Mouse (Mus musculus) CH12F3 (cell line): ENCODE data around the gene Sv2c.

Experiments used
- in situ Hi-C: fragments of 300-500 bp; cut with MboI; formaldehyde crosslinking; loops from 2 replicates; pipeline ENCODE4 v1.14.3; 2020; ENCODE audit warnings: low sequenced_read_pairs

The Sv2c gene

DNA sequence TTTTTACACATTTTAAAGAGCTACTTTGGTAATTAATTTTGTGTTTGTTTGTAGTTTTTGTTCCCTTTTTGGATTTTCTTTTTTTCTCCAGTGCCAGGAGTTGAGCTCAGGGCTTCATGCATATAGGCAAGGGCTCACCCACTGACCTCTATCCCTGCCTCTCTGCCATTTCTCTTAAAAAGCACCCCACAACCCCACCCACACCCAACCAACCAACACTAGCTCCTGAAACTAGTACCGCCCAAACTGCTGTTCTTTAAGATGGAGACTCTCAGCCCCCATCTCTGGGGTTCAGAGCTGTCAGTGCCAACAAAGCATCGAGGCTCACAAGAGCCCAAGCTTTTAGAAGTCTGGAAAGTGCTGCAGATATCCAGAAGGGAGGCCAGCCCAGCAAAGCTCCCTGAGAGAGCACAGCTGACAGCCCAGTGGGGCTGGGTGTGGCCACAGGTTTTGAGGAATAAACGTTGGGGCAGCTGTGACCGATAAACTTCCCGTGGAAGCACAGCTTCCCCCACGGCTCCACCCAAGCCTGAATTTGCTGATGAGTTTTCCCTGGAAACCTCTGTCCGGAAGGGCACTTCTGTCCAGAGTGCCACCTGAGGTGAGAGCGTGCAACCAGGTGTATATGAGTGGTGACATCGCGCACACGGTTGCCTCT, 181.8 kb downstream of the Sv2c start:
- in situ Hi-C loops = loop anchor here (25.0 kb wide), 1 partner anchor 388 kb away; no protein-coding TSS in a partner anchor

DNA sequence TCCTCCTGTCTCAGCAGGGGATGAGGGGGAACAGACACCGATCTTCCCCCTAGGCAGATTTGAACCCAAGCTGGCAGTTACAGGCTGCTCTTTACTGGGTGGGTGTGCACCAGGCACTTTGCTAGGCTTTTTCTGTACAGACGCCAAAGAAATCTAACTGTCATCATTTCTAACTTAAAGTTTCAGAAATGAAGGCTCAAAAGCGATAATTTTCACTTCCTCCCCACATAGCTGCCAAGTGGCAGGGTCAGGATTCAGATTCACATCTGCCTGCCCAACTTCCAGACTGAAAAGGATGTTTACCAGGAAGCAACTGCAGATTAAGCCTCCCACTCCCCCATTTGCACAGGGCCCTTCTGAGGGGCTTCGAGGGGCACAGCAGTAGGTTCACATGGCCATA, 183.0 kb downstream of the Sv2c start:
- in situ Hi-C loops = no loop called here

DNA sequence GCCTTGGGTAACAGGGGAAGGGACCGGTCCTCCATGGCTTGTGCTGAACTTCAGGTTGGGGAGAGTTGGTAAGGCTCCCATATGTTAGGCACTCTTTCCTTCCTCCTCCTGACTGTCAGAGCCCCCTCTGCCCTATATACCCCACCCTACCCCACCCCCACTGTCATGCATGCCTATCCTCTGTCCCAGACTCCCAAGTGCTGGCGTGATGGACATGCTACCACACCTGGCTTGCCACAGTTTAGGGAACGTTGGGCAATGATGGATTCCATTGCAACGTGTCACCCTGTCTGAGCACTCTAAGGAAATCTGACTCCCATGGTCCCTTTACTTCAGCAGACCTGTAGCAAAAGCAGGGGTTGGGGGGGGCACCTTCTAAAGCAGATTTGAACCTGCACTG, 183.6 kb downstream of the Sv2c start:
- in situ Hi-C loops = no loop called here

DNA sequence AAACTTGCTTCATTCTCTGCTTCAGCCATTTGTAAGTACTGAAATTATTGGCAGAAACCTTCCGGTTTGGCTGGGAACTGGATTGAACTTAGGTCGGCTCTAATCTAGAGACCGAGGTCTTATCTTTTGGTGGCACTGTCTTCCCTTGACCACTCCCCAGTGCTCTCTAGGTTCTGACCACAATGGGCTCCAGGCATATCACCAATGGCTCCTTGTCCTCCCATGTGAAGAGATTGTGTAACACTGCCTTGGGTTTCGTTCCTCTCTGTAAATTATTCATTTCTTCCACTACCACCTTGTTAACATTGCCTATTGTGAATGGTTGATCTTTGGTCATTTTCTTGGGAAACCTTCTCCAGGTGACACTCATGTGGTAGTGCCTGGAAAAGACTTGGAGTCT, 184.0 kb downstream of the Sv2c start:
- in situ Hi-C loops = no loop called here

DNA sequence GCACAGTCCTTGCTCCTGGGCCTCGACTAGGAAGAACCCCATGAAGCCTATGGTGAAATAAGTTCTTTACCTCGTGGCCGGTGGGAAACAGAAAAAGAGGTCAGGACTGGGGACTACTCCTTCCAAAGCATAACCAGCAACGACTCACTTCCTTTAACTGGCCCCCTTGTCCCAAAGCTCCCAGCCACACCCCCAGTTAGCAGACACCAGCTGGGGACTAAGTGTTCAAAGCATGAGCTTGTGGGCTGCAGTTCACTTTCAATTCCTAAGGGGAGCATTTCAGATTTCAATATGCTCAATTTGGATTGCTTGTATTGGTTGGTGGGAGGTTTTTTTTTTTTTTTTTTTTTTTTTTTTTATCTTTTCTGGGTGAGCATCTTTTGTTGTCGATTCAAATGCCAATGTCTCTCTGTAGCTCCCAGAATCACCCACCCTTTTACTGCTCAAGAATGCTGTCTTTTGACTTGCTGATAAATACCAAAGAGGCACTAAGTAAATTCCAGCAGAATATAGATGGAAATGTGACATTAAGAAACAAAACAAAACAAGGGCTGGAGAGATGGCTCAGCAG, 186.4 kb downstream of the Sv2c start:
- in situ Hi-C loops = no loop called here

DNA sequence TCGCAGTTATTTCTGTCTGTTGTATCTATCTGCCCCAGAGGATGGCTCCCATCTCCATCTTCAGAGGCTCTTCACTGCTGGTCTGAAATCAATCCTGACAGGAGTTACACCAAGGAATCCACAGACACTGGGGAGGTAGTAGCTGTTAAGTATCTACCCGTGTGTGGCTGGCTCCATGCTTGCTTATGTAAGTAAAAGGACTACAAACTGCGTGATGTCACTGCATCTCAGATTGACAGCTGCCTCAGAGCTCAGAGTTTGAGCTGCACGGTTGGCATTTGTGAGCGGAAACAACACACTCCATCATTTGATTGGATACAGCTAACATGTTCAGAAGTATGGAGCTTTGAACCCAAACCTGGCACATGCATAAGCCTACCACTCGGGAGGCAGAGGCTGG, 187.8 kb downstream of the Sv2c start:
- in situ Hi-C loops = no loop called here

DNA sequence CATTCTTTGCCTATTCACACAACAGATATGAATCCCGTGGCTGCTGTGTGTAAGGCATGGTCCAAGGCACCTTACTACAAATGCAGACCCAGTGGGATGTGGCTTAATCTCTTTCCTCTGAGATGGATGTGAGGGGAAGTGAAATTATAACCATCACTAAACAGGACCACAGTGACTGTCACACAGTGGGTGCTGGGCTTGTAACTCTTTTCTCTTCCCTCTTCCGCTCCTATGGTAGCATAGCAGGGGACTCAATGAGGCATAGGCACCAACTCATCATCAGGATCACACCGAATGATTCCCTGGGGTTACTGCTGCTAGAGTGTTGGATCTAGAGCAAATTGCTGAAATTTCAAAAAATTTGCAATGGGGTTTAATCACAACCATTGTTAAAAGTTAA, 188.5 kb downstream of the Sv2c start:
- in situ Hi-C loops = no loop called here

DNA sequence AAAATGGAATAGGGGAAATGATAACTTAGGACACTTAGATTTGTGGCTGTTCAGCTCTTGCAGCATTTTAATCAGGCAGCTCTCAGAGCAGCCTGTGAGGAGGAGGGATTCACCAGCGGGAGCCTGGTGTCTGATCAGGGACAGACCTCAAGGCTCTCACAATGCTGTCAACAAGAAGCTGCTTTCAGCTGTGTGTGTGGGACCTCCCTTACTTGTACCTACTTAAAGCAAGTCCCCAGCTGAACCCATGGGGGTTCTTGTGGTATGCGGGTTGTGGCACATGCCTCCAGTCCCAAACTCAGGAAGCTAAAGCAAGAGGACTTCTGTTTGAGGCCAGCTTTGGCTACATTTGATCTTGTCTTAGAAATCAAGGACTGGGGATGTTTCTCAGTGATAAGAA, 189.8 kb downstream of the Sv2c start:
- in situ Hi-C loops = no loop called here

DNA sequence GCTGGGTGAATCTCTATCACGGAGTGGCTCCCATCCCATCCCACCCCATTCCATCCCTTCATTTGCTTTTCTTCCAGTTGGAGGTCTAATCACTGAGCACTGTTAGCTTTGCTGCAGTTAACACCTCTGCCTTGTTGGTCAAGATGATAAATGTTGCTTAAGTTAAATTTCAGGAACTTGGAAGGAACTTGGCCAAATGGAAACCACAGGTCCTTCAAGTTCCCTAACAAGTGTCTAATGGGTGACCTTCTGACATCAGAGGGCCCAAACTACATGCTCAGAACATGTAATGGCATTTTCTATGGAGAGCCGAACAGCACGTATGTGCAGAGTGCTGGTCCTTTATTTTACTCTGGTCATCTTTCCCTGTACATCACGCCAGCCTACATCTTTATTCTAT, 190.5 kb downstream of the Sv2c start:
- in situ Hi-C loops = no loop called here

DNA sequence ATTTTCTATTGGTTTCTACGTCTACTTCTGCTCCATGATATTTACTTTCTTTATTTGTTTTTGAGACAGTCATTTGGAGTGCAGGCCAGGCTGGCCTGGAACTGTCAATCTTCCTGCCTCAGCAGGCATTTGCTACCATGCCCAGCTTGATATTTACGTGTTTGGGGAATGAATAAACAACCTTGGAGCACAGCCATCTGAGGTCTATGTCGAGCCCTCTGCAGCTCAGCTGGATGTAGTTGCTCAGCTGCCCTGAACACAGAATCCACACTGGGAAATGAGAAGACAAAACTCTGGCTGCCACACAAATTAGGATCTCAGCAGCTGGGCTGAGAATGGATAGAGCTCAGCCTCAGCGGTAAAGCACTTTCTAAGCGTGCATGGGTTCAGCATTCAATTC, 191.6 kb downstream of the Sv2c start:
- in situ Hi-C loops = no loop called here

DNA sequence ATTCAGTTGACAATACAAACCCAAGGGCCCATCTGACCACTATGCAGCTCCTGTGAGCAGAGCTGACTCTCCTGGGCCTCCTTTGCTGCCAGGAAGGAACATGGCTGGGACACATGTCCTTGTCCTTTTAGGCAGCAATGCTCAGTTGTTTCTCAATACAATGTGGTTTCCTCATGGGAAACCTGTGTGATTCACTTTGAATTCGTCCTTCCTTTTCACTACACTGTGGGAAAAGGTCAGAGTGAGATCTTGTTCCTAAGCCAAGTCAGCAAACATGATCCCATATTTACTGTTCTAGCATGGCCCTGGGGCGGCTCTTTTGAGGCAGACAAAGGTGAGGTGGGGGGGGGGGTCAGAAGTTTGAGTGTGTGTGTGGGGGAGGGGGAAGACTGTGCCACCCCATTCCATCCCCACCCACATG, 208.2 kb downstream of the Sv2c start:
- in situ Hi-C loops = no loop called here

DNA sequence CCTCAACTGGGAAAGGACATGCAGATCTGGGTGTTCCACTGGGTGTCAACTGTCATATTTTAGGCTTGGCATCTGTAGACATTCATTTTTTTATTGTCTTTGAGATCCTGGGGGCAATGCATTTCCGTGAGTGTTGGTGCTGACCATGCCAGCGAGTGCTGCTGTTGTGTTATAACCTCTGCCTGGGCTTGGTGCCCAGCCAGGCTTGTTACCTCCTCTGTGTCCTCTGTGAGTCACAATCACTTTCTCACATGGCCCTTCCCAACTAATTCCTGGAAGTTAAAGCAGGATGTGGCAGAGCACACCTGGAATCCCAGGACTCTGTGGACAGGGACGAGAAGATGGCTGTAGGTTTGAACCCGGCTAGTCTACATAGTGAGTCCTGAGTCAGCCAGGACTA, 209.8 kb downstream of the Sv2c start:
- in situ Hi-C loops = no loop called here

DNA sequence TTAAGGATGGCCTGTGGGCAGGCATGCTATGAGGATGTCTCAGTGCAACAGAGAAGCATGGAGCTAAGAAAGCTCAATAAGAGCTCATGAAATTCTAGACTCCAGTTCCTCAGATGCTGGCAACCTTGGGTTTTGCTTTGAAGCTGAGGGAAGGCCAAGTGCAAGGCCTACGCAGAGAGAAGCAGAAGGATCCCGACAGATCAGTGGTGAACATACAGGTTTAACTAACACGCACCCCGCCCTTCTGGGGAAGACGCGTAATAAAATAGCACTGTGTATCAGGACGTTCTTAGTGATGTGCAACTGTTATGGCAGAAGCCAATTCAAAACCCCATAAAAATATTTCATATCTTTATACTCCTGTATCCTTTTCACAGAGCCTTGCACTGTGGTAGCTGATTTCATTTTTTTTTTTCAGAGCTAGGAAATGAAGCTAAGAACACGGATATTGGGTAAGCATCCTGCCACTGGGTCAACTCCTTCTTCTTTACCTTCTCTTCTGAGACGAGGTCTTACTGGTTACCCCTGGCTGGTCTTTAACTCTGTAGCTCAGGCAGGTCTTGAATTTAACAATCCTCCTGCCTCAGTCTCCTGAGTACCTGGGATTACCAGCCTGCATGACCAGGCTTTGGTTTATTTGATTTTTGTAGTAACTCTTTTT, 213.6 kb downstream of the Sv2c start:
- in situ Hi-C loops = no loop called here

DNA sequence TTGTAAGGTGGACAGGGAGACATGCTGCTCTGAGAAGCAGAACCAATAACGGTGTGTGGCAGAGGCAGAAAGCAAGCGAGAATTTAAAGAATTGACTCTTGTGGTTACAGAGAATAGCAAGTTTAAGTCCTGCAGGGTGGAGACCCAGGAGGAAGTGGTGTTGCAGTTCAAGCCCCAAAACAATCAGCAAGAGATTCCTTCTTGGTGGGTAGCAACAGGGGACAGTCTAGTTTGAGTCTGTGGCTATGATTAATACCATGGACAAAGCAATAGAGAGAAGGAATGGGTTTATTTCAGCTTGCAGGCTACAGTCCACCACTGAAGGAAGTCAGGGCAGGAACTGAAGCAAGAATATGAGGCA, 219.4 kb downstream of the Sv2c start:
- in situ Hi-C loops = no loop called here

DNA sequence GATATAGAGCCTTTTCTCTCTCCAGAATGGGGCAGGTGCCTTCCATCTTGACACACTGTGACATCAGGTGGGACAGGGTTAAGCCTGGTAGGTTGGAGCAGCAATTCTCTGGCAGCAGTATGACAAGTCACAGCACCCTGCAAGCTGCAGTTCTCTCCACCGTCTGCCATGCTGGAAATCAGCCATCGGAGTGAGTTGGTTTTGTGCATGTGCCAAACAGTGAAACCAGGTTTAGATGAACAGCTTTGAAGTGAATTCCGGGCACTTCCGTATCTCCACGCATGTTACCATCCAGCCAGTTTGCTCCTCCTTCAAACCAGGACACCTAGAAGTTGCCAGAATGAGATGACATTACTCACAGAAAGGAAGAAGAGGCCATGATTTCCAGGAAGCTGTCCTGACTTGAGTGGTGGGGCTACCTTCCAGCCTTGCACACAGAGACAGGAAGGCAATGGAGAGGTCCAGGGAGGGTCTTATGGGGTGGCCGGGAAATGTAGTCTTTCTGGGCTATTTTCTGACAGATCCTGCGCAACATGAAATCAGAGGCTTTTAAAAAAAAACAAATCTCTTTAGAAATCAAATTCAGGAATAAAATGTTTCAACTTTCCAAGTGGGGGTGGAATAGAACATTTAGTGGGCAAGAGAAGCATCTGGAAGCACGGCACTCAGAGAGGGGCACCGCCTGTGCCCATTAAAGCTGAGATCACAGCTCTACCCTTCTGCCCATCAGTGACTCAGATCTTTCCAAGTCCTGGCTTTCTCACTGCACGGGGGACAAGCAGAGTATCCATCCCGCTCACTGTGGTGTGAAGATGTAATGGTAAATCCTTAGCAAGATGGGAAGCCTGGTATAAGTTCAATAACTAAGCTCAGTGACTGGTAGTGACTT, 220.0 kb downstream of the Sv2c start:
- in situ Hi-C loops = no loop called here

DNA sequence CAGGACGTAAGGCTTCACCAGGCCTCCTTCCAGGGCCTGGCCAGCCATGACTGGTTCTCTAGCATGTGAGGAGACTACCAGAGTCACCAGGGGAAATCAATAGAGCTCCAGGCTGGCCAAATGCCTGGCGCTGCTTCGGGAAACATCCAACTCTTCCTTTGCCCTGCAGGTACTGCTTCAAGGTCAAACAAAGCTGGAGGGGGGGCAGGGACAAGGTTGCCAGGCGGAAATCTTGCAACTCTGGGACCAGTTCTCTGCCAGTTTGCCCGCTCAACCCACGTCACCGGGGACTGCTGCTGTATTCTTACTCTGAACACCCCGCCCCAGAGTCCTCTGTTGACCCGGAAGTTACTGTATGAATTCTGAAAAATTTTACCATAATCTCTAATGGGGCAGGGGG, 222.1 kb downstream of the Sv2c start:
- in situ Hi-C loops = no loop called here

DNA sequence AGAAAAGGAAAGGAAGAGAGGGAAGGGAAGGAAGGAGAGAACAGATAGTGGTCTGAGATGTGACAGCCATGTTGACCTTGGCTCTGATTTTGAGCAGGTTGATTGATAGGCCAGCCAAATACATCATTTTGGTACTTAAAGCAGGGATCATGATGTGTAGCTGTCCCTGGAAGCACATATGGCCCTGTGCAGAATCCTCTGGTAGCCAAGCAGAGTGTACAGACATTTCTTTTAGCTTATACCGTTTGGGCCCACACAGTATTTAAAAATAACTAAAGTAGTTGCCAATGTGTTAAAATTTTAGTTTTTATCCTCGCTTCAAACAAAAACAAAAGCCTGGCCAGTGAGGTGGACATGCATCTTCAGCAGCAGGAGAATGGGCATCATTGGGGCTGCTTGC, 223.1 kb downstream of the Sv2c start:
- in situ Hi-C loops = no loop called here
